Mouse (Mus musculus): Measurements from ENCODE around the gene C5ar1.

DNA sequence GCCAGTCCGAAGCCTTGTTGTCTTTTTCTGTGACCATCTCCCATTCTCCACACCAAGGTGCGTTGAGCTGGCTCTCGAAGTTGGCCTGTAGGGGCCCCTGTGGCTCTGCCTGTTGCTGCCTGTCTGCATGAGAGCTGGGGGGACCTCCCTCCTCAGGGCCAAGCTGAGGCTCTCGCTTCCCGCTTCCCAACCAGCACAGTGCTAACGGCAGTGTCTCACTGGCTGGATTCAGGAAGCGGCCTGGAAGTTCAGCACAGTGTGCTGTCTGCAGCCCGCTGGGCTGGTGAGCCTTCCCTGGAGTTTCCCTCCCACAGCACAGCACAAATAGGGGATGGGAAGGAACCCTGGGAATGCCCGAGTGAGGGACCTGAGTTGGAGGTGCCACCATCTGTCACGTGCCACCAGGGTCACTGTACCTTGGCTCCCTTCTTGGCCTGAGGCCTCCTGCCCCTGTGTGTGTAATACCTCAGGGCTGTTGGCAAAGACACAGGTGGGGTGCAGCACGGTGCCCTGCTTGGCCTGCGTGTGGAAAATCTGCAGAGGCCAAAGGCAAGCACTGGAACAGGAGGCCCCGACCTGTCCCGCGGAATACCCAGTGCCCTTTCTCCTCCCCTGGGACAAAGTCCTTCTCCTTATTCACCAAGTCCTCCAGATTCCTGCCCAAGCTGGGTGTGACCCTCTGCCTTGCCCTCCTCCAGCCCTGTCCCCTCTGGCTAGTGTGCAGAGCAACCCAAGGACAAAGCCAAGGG is 56.4 kb downstream of the C5ar1 start:
- TF ChIP-seq POLR2A (IDR thresholded peaks at IDR 0.05; ENCODE audit: insufficient read depth, low read length) (no peak), CTCF (IDR thresholded peaks at IDR 0.05; ENCODE audit: low read depth, low read length) (no peak)

Measured in ES-Bruce4 (cell line).